Mouse (Mus musculus): ENCODE results near the gene Stmn1. TPM values are rescaled to one million over a fixed set of nuclear protein-coding genes. Genes with fewer than 3 reads are reported as not detected.

Stmn1 gene
- polyA plus RNA-seq, 1 experiment: 45.3 TPM

DNA sequence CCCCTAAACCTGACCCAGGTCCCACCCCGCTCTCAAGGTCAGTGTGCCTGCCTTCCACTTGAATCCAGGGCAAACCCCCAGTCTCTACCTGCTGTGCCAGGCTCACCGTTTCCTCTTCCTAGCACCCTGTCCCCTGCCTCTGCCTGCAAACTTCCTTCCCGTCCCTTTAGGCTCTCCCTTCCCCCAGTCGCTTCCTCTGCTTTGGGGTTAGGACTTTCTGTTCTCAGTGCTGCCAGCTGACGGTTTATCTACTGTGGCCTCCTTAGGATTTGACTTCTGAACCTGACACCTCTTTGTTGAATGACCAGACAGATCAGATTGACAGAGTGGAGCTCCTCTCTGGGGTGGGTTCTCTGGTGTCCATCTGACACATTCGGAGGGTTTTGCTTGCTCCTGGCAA is 12.8 kb upstream of the Stmn1 start:
- peak; percentile 35 for DNase-seq (ENCODE audit: low read depth, low spot score)
- 18% methylated on average over 6 of the region's 6 CpGs for WGBS

DNA sequence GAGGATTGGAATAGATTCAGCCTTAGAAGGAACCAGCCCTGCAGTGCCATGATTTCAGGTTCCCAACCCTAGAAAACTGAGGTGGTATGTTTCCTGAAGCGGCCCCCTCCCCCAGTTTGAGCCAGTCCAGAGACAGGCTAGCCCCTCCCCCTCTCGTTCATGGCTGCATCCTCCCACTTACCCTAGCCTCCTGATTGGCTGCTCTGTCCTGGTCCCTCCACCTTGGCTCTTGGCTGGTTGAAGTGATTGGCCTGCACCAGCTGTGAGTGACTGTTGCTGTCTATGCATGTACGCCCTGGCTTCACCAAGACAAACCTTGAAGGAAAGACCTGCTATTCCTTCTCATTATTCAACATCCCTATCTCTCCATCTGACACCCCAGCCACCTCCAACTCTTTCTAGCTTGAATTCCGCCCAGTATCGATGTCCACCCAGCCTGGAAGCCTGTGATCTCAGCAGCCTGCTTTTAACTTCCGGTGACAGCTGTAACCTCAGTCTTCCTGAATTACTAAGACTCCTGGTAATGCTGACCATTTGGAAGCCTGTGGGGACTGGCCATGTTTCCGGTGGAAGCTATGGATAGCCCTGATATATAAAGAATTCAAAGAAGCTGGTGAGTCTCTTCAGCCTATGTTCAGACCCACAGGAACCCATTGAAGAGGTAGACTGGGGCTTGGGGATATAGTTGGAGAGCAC is 10.8 kb upstream of the Stmn1 start:
- DNase-seq (ENCODE audit: low read depth, low spot score): no peak
- WGBS: 71% methylated on average over 7 of the region's 7 CpGs

- DNase-seq (ENCODE audit: low read depth, low spot score): no peak
- WGBS: 78% methylated on average over 5 of the region's 5 CpGs
These were observed 9.3 kb upstream of the Stmn1 start for GRCm38 (mm10) chr4:134458856-134459255.

GRCm38 (mm10) chr4:134460277-134460676 is 7.8 kb upstream of the Stmn1 start:
- no peak for DNase-seq (ENCODE audit: low read depth, low spot score)
- WGBS: 59% methylated on average over 10 of the region's 10 CpGs

- no peak for DNase-seq (ENCODE audit: low read depth, low spot score)
- 85% methylated on average over 5 of the region's 5 CpGs for WGBS
These were observed 6.9 kb upstream of the Stmn1 start for GRCm38 (mm10) chr4:134461252-134461651.

- no peak for DNase-seq (ENCODE audit: low read depth, low spot score)
- 74% methylated on average over 12 of the region's 12 CpGs for WGBS
These were observed 2.3 kb upstream of the Stmn1 start for GRCm38 (mm10) chr4:134465789-134466188.

GRCm38 (mm10) chr4:134466381-134467262 is 1.5 kb upstream of the Stmn1 start:
- DNase-seq (ENCODE audit: low read depth, low spot score): no peak
- 81% methylated on average over 11 of the region's 11 CpGs for WGBS

- peak; percentile 46 for DNase-seq (ENCODE audit: low read depth, low spot score)
- under 1% methylated on average over 31 of the region's 31 CpGs for WGBS
These were observed 495 bp upstream of the Stmn1 start for GRCm38 (mm10) chr4:134467435-134468214.

- WGBS: under 1% methylated on average over 68 of the region's 68 CpGs
- peak; percentile 68 for DNase-seq (ENCODE audit: low read depth, low spot score)
These were observed 602 bp downstream of the Stmn1 start for GRCm38 (mm10) chr4:134468578-134469266.

DNA sequence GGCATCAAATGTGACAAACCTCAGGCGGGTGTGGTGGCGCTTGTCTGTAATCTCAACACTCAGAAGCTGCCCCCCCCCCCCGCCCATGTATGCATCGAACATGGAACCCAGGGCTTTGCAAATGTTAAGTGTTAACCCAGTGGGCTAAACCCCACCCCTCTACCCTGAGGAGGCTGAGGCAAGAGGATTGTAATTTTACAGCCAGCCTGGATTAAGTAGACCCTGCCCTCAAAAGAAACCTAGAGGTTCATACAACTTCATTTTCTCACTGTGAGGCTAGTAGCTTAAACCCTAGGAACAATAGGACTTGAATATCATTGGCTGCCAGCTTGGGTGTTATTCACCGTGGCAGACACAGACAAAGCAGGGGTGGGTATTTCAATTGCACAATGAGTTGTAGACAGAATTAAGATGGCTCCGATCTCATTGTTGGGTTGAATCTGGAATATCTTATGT is 1.2 kb downstream of the Stmn1 start:
- 6% methylated on average over 6 of the region's 6 CpGs for WGBS
- no peak for DNase-seq (ENCODE audit: low read depth, low spot score)

- 46% methylated on average over 3 of the region's 3 CpGs for WGBS
- no peak for DNase-seq (ENCODE audit: low read depth, low spot score)
These were observed 1.9 kb downstream of the Stmn1 start for GRCm38 (mm10) chr4:134469985-134470384.

DNA sequence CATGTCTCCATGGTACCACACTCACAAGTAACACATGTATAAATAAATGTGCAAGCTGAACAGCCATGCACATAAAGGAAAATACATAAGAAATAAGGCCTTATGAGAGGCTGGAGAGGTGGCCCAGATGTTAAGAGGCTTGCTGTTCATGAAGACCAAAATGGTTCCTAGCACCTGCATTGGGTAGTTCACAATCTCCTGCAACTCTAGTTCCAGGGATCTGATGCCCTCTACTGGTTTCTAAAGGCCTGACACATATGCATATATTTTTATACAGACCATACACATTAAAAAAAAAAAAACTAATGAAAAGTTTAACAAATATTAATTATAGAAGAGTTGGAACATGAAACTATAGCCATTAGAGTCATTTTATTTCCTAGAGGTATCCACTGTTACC is 3.3 kb downstream of the Stmn1 start:
- no peak for DNase-seq (ENCODE audit: low read depth, low spot score)

- DNase-seq (ENCODE audit: low read depth, low spot score): no peak
- 78% methylated on average over 4 of the region's 4 CpGs for WGBS
These were observed 5.6 kb downstream of the Stmn1 start for GRCm38 (mm10) chr4:134473764-134474163.

- no peak for DNase-seq (ENCODE audit: low read depth, low spot score)
- WGBS: 82% methylated on average over 8 of the region's 8 CpGs
These were observed 6.1 kb downstream of the Stmn1 start for GRCm38 (mm10) chr4:134474240-134474639.

GRCm38 (mm10) chr4:134476899-134477298 is 8.8 kb downstream of the Stmn1 start:
- WGBS: 85% methylated on average over 8 of the region's 8 CpGs
- no peak for DNase-seq (ENCODE audit: low read depth, low spot score)

- WGBS: 6% methylated on average over 9 of the region's 9 CpGs
- DNase-seq (ENCODE audit: low read depth, low spot score): no peak
These were observed 9.9 kb downstream of the Stmn1 start for GRCm38 (mm10) chr4:134478031-134478430.

- DNase-seq (ENCODE audit: low read depth, low spot score): no peak
- WGBS: 85% methylated on average over 4 of the region's 4 CpGs
These were observed 11.7 kb downstream of the Stmn1 start for GRCm38 (mm10) chr4:134479839-134480238.

DNA sequence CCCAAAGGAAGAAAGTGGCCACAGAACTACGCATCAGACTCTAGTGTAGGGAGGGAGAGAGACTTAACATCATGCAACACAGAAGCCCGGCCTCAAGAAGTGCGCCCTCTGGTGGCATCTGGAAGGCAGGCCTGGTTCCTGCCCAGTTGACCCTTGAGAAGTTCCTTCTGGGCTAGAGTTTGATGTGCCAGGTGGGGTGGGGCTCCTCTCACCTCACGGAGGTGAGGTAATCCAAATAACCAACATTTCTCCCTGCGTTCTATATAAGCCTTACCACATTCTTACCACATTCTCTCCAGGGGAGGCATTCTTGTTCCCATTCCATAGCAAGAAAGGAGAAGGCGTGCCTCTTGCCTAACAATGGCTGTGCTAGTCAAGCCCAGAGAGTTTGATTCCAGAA is 12.7 kb downstream of the Stmn1 start:
- WGBS: 18% methylated on average over 6 of the region's 6 CpGs

DNA sequence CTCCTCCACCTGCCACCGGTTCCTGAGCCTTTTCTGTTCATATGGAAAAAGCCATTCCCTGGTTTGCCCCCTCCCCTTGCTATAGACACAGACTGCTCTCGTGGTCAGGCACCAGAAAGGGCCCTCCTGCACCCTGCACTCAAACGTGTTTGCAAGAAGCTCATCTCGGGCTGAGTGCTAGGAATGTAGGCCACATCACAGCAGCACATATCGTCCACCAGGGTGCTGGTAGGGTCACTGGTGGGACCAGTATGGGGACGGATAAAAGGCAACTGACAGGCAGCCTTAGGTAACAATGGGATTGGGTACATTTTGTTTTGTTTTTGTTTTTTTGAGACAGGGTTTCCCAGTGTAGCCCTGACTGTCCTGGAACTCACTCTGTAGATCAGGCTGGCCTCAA is 13.2 kb downstream of the Stmn1 start:
- WGBS: 66% methylated on average over 6 of the region's 6 CpGs
- DNase-seq (ENCODE audit: low read depth, low spot score): no peak

More for the DNA sequence above, 12.7 kb downstream of the Stmn1 start:
- DNase-seq (ENCODE audit: low read depth, low spot score): peak; percentile 56

GRCm38 (mm10) chr4:134482442-134482841 is 14.3 kb downstream of the Stmn1 start:
- 41% methylated on average over 8 of the region's 8 CpGs for WGBS
- DNase-seq (ENCODE audit: low read depth, low spot score): no peak
